Mouse (Mus musculus): ENCODE results near the gene Hdlbp.

DNA sequence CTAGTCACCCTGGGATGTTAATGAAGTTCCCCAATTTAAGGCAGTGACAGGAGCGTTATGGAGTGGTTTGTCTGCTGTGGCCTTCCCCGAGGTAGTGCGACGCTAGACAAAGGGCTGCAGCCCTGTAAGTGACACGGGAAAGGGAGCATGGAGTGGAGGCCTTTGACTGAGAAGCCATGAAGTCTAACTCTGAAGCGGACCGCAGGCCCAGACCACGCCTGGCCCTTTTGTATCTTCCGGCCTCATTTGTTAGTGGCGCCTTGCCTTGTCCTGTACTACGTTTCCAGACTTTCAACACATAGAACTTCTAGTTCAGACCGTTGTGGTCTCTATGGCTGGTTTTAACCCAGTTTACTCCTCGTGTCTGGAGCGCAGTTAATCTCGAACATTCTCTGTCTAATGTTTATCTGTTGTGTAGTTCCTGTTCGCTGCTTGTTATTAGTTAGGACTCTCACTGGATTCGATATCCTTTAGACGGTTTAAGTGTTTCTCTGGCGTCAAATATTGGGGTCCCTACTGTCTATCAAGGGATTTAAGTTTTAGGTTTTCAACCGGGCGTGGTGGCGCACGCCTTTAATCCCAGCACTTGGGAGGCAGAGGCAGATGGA lies 965 bp upstream of the Hdlbp start:
- TF ChIP-seq ZNF384 (IDR thresholded peaks at IDR 0.05; ENCODE audit: low read depth, low read length) (no peak), ZC3H11A (IDR thresholded peaks at IDR 0.05; ENCODE audit: borderline replicate concordance, low read depth, low read length) (no peak), MAFK (IDR thresholded peaks at IDR 0.05; ENCODE audit: insufficient read depth, low read depth, low read length) (no peak)

Measured in ES-E14 (cell line).